Mouse (Mus musculus): ENCODE measurements around the gene Pafah1b1.

Gene Pafah1b1

GRCm38 (mm10) chr11:74720668-74721067 lies 3.8 kb downstream of the Pafah1b1 start:
- DNase-seq: no peak

- DNase-seq: no peak
Observed at GRCm38 (mm10) chr11:74715971-74716525, 8.4 kb downstream of the Pafah1b1 start.

- no peak for DNase-seq
Observed at GRCm38 (mm10) chr11:74710671-74711070, 13.8 kb downstream of the Pafah1b1 start.

GRCm38 (mm10) chr11:74708781-74709180 lies 15.7 kb downstream of the Pafah1b1 start:
- DNase-seq: no peak

DNA sequence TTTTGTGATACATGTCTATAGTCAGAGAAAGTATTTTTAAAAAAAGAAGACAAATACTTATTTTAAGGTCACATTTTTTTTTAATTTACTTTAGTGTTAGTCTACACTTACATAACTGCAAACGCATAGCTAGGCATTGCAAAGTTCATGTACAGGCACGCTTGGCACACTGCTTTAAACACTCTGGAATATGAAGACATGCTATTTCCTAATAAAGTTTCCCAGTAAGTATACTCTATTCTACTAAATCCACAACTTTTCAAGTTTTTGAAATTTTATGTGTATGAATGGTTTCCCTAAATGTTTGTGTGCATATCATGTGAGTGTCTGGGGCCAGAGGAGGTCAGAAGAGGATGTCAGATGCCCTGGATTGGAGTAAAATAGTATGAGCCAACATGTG lies 20.4 kb downstream of the Pafah1b1 start:
- no peak for DNase-seq

GRCm38 (mm10) chr11:74699505-74699904 lies 25.0 kb downstream of the Pafah1b1 start:
- no peak for DNase-seq

GRCm38 (mm10) chr11:74692151-74692550 lies 32.3 kb downstream of the Pafah1b1 start:
- no peak for DNase-seq

GRCm38 (mm10) chr11:74675156-74675555 lies 49.3 kb downstream of the Pafah1b1 start:
- no peak for DNase-seq

DNA sequence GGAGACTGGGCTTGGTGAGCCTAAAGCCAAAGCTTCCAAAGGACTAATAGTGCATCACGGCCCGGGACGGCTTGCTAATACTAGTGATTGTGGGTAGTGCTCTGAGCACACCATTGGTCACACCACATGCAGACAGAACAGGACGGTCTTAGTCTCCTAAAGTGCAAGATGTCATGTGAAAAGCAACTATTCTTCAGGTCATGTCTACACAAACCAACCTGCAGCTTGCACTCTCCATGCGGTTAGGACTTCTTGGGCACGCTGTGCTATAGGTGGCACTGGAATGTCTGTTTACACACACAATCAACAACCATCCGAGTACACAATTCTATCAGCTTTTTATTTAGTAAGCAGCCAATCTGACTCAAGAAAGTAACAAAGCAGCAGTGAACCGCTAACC lies 49.8 kb downstream of the Pafah1b1 start:
- no peak for DNase-seq

- DNase-seq: no peak
Observed at GRCm38 (mm10) chr11:74673561-74673960, 50.9 kb downstream of the Pafah1b1 start.

GRCm38 (mm10) chr11:74672901-74673513 lies 51.5 kb downstream of the Pafah1b1 start:
- DNase-seq: no peak

DNA sequence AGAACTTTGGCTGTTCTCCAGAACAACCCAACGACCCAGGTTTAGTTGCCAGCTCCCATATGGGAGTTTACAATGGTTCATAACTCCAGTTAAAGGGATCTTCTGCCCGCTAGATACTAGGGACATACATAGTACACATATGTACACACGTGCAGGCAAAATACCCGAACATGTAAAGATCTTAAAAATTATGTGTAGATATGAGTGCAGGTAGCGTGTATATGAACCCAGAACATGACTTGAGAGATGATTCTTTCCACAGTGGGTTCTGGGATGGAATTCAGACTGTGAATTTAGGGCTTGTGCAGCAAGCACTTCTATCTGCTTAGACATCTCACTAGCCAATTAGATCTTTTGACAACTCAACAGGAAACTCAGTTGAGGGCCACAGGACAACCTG lies 52.6 kb downstream of the Pafah1b1 start:
- no peak for DNase-seq

DNA sequence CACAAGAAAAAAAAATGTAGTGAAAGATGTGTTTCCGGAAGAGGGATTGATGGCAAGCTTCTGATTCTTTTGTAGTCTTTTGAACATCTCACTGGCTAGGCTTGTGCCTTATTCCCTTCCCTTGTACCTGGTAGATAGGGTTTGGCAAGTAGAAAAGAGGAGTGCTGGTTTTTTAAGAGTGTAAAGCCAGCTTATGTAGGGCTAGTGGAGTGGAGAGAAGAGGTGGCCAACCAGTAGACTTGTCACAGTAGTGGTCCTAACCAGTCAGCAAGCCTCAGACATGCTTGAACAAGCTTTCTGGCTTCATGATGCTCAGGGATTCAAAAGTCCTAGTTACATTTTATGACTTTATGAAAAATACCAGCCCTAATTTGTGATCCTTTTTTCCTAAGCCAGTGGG lies 53.5 kb downstream of the Pafah1b1 start:
- no peak for DNase-seq

DNA sequence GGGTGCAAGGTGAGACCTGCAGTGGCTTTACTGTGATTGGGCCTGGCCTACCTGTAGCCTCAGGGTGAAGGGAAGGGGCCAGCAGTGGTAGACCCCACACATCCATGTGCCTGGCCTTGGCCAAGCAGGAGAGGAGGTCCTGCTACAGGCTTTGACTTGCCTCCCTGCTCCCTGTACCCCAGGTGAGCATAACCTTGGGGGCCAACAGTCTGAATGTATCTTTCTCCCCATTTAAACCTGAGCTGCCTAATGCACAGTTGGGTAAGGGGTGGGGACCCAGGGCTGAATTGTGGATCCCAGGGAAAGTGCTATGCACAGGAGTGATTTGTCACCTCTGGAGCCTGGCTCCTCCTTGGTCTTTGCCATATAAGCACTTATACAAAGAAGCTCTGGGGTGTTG lies 54.3 kb downstream of the Pafah1b1 start:
- no peak for DNase-seq

GRCm38 (mm10) chr11:74668971-74669370 lies 55.5 kb downstream of the Pafah1b1 start:
- DNase-seq: no peak

GRCm38 (mm10) chr11:74668466-74668865 lies 56.0 kb downstream of the Pafah1b1 start:
- no peak for DNase-seq

GRCm38 (mm10) chr11:74667582-74668010 lies 56.9 kb downstream of the Pafah1b1 start:
- no peak for DNase-seq

DNA sequence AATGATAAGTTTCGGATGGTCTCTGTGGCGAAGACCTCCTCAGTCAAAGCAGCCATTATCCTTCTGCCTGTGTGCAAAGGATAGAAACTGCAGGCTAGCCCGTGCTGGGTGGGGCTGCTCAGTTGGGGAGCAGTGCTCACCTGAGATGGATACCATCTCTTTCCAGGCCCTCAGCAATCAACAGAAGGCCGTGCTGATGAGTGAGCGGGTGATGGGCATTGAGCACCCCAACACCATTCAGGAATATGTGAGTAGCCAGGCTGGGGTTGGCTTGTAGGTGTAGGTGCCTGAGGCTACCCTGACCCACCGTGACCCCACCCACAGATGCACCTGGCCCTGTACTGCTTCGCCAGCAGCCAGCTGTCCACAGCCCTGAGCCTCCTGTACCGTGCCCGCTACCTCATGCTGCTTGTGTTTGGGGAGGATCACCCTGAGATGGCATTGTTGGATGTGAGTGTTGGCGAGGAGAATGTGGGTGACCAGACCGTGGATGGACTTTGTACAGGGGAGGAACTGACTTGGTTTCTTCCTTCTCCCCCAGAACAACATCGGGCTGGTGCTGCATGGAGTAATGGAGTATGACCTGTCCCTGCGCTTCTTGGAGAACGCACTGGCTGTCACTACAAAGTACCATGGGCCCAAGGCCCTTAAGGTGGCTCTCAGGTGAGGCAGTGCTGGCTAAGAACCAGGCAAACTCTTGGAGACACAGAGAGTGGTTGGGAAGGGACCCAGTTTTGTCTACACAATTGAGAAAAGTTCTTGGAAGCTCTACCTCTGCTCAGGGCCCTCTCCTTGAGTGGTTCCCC lies 57.5 kb downstream of the Pafah1b1 start:
- DNase-seq: no peak

- no peak for DNase-seq
Observed at GRCm38 (mm10) chr11:74666284-74666652, 58.2 kb downstream of the Pafah1b1 start.

GRCm38 (mm10) chr11:74665631-74666283 lies 58.7 kb downstream of the Pafah1b1 start:
- no peak for DNase-seq

- DNase-seq: no peak
Observed at GRCm38 (mm10) chr11:74664906-74665305, 59.6 kb downstream of the Pafah1b1 start.

- no peak for DNase-seq
Observed at GRCm38 (mm10) chr11:74664279-74664678, 60.2 kb downstream of the Pafah1b1 start.

GRCm38 (mm10) chr11:74662221-74662620 lies 62.2 kb downstream of the Pafah1b1 start:
- DNase-seq: no peak

GRCm38 (mm10) chr11:74661641-74662040 lies 62.8 kb downstream of the Pafah1b1 start:
- no peak for DNase-seq

Data from cerebellum, adult 8-10 months (tissue).